8 mouse cellular contexts compared by ENCODE assay signal in the genomic region with DNA sequence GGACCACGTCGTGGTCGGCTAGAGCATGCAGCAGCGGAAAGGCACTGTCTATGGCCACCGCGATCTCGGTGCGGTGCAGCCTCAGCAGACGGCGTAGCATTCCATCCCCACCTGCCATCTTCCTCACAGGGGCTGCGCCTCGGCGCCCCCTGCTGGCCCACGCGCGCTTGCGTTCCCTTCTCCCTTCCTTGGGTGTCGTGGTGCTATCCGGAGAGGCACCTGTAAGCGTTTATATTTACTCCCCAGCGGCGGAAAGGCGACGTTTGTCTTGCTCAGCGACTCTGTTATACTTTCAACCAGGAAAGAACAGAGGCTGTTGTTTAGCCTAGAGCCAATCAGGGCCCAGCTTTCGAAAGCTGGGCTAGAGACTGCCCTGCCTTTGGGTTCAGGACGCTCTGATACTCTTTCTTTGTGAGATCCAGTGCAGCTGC. TPM values are rescaled to one million over a fixed set of nuclear protein-coding genes. Genes with fewer than 3 reads are reported as not detected.
DNase-seq lines count a peak whose midpoint lies in the region; ATAC-seq lines count a peak whose summit lies in the region.

A gene (minus strand): TSS at position 205 of the 431 bp plus-strand sequence.

- no peaks in the 10 kb centered on the region for H3K27me3 ChIP-seq in forebrain, embryonic 14.5 days (replicated peaks; ENCODE audit: control insufficient read depth, insufficient read depth, low read length)
- peaks cover 23% of the 10 kb centered on the region for H3K27me3 ChIP-seq in hindbrain, embryonic 10.5 days (ENCODE audit: insufficient read depth, poor library complexity, severe bottlenecking)

- no peak within 1 kb of the TSS for H3K27ac ChIP-seq in forebrain, embryonic 14.5 days (ENCODE audit: low read depth, low read length)
- H3K27ac ChIP-seq in hindbrain, embryonic 10.5 days, result peak within 1 kb of the TSS; percentile 65

- H3K4me2 ChIP-seq in forebrain, embryonic 14.5 days (ENCODE audit: low read length), result peak within 1 kb of the TSS; percentile 46

- no peaks in the 10 kb centered on the region for H3K36me3 ChIP-seq in forebrain, embryonic 14.5 days (ENCODE audit: control insufficient read depth, insufficient read depth, low read length)
- H3K36me3 ChIP-seq in hindbrain, embryonic 10.5 days, result no peaks in the 10 kb centered on the region

- DNase-seq in MN1 (ENCODE audit: low spot score), result peak; percentile 26
- peak; percentile 28 for DNase-seq in cerebellum, adult 11 months
- peak; percentile 78 for DNase-seq in forebrain, embryonic 14.5 days (ENCODE audit: low spot score)
- peak; percentile 71 for DNase-seq in hindbrain, embryonic 10.5 days (ENCODE audit: low spot score)
- peak; percentile 48 for DNase-seq in layer of hippocampus, adult 9-11 months
- peak; percentile 74 for DNase-seq in lung, postnatal 14 days
- DNase-seq in right cerebral cortex, adult 18-20 months, result peak; percentile 42
- DNase-seq in urinary bladder, postnatal 25 days (ENCODE audit: low spot score), result peak; percentile 60

- H3K9me3 ChIP-seq in forebrain, embryonic 14.5 days (replicated peaks; ENCODE audit: control insufficient read depth, low read length), result no peaks in the 10 kb centered on the region
- H3K9me3 ChIP-seq in hindbrain, embryonic 10.5 days, result no peaks in the 10 kb centered on the region

- peak within 1 kb of the TSS; percentile 32; the same call in 1 of the 2 replicates for H3K9ac ChIP-seq in forebrain, embryonic 14.5 days (ENCODE audit: low read length)

- WGBS in forebrain, embryonic 14.5 days, result 2% methylated on average over 27 of the region's 27 CpGs
- 3% methylated on average over 27 of the region's 27 CpGs for WGBS in hindbrain, embryonic 10.5 days

- ATAC-seq in forebrain, embryonic 14.5 days, result peak; percentile 84

- no peaks in the 10 kb centered on the region for H3K4me1 ChIP-seq in forebrain, embryonic 14.5 days (ENCODE audit: control insufficient read depth, insufficient read depth, low read length)
- H3K4me1 ChIP-seq in hindbrain, embryonic 10.5 days (replicated peaks), result peaks cover 18% of the 10 kb centered on the region

- peak within 1 kb of the TSS; percentile 17 for H3K4me3 ChIP-seq in forebrain, embryonic 14.5 days (ENCODE audit: low read depth, low read length)
- H3K4me3 ChIP-seq in hindbrain, embryonic 10.5 days, result peak within 1 kb of the TSS; percentile 40

RNA-seq across cellular contexts. Expression of the gene that starts here (rescaled TPM):
- 0.07 and 0.14 TPM in 2 replicates for polyA plus RNA-seq in forebrain, embryonic 14.5 days (2014; fragmentation: Nextera tagmentation; extraction: Ambion mirVana)
- 0.36 TPM in 1 of 2 replicates, not detected in the other for polyA plus RNA-seq in hindbrain, embryonic 10.5 days (2016; fragmentation: Nextera tagmentation; extraction: Ambion mirVana)

Comparison
In these comparisons a context has a peak if more than half of its experiments do, and no peak if none do; other contexts are left out.
1. Peak in DNase-seq, ATAC-seq, H3K4me3 ChIP-seq, H3K9ac ChIP-seq and H3K4me2 ChIP-seq in forebrain, embryonic 14.5 days; RNA of the gene not detected or under 1 TPM.
2. Peak in DNase-seq, H3K4me3 ChIP-seq and H3K27ac ChIP-seq in hindbrain, embryonic 10.5 days; RNA of the gene not detected or under 1 TPM.
3. DNase-seq: peak in every context shown above with its lines; median percentile 78 in forebrain, embryonic 14.5 days; 74 in lung, postnatal 14 days; 71 in hindbrain, embryonic 10.5 days; 60 in urinary bladder, postnatal 25 days; 48 in layer of hippocampus, adult 9-11 months; 42 in right cerebral cortex, adult 18-20 months; 28 in cerebellum, adult 11 months; 26 in MN1.